Mouse (Mus musculus) intestine, embryonic 16.5 days (tissue): ENCODE measurements around the gene Fibp. TPM values are rescaled to one million over a fixed set of nuclear protein-coding genes. Genes with fewer than 3 reads are reported as not detected.

Experiments
- ATAC-seq: fragments of 200-750 bp; cut with Nextera tagmentation; 2 replicates; pipeline ENCODE4 v1.8.0; 2017; ENCODE audit warnings: moderate TSS enrichment, moderate library complexity
- H3K27ac ChIP-seq: fragments of 300-500 bp; sonication (generic); 2 replicates; pipeline ENCODE4 v1.5.1; 2014; ENCODE audit warnings: mild to moderate bottlenecking, low read length
- H3K27me3 ChIP-seq: fragments of 300-500 bp; sonication (generic); replicated peaks from 2 replicates; pipeline ENCODE4 v1.6.1; 2014; ENCODE audit warnings: low read length, control low read depth, mixed read lengths; ENCODE audit not compliant: control insufficient read depth, insufficient read depth
- H3K36me3 ChIP-seq: fragments of 300-500 bp; sonication (generic); 2 replicates; pipeline ENCODE4 v1.6.1; 2014; ENCODE audit warnings: low read length, control low read depth; ENCODE audit not compliant: control insufficient read depth, insufficient read depth
- H3K4me1 ChIP-seq: fragments of 300-500 bp; sonication (generic); 2 replicates; pipeline ENCODE4 v1.6.1; 2014; ENCODE audit warnings: low read length, control low read depth, mixed read lengths; ENCODE audit not compliant: control insufficient read depth, insufficient read depth
- H3K4me2 ChIP-seq: fragments of 300-500 bp; sonication (generic); 2 replicates; pipeline ENCODE4 v1.6.1; 2014; ENCODE audit warnings: low read depth, low read length, control low read depth
- H3K4me3 ChIP-seq: fragments of 300-500 bp; sonication (generic); 2 replicates; pipeline ENCODE4 v1.5.1; 2014; ENCODE audit warnings: mild to moderate bottlenecking, low read length
- H3K9ac ChIP-seq: fragments of 300-500 bp; sonication (generic); 2 replicates; pipeline ENCODE4 v1.6.1; 2014; ENCODE audit warnings: low read depth, low read length
- H3K9me3 ChIP-seq: fragments of 300-500 bp; sonication (generic); 2 replicates; pipeline ENCODE4 v1.6.1; 2016; ENCODE audit warnings: low read length, control low read depth; ENCODE audit not compliant: control insufficient read depth
- WGBS: fragments of 180-500 bp; shearing (Covaris S2); extraction: QIAGEN DNeasy Blood & Tissue Kit; methylation state at CpG from one replicate; pipeline ENCODE4 v1.1.7; 2014; 5-methylcytosine and 5-hydroxymethylcytosine counted together
- polyA plus RNA-seq: library from polyadenylated mRNA; unstranded; fragments of >200 nt; fragmentation: Nextera tagmentation; extraction: Ambion mirVana; gene quantifications from 2 replicates; pipeline ENCODE4 v1.2.1, GENCODE M21; 2015

Gene Fibp
- polyA plus RNA-seq, 1 experiment from 2014 or later = 102 TPM

GRCm38 (mm10) chr19:5457746-5458442 lies 2.5 kb upstream of the Fibp start, which contains the start of gene Ccdc85b:
TSS of gene Ccdc85b (minus strand) at chr19:5457894.
- H3K4me3 ChIP-seq = peak within 1 kb of the TSS; percentile 65
- WGBS = 12% methylated on average over 14 of the region's 14 CpGs
- no peaks in the 10 kb centered on the region for H3K27me3 ChIP-seq
- H3K36me3 ChIP-seq = peaks cover 3% of the 10 kb centered on the region; the same call in 1 of the 2 replicates
- peaks cover 30% of the 10 kb centered on the region for H3K4me1 ChIP-seq
- peak within 1 kb of the TSS; percentile 93 for H3K27ac ChIP-seq
- H3K9ac ChIP-seq = peak within 1 kb of the TSS; percentile 85
- H3K9me3 ChIP-seq = no peaks in the 10 kb centered on the region
- peak within 1 kb of the TSS; percentile 98 for H3K4me2 ChIP-seq
- ATAC-seq = peak; percentile 12

GRCm38 (mm10) chr19:5459019-5459418 lies 1.4 kb upstream of the Fibp start:
- ATAC-seq = no peak
- WGBS = 63% methylated on average over 7 of the region's 7 CpGs
- peaks cover 30% of the 10 kb centered on the region for H3K4me1 ChIP-seq
- no peak overlapping the region for H3K4me3 ChIP-seq
- no peak overlapping the region for H3K27ac ChIP-seq
- H3K9me3 ChIP-seq = no peaks in the 10 kb centered on the region
- H3K4me2 ChIP-seq = no peak overlapping the region
- no peak overlapping the region for H3K9ac ChIP-seq
- peaks cover 3% of the 10 kb centered on the region; the same call in 1 of the 2 replicates for H3K36me3 ChIP-seq
- H3K27me3 ChIP-seq = no peaks in the 10 kb centered on the region

- no peak for ATAC-seq
- 29% methylated on average over 3 of the region's 3 CpGs for WGBS
- H3K4me1 ChIP-seq = peaks cover 28% of the 10 kb centered on the region
Measured at GRCm38 (mm10) chr19:5459896-5460295, 519 bp upstream of the Fibp start.

GRCm38 (mm10) chr19:5461411-5461810 lies 996 bp downstream of the Fibp start:
- 80% methylated on average over 6 of the region's 6 CpGs for WGBS
- ATAC-seq = no peak
- Histone ChIP-seq H3K4me3 (peak overlapping the region; percentile 74), H3K27me3 (no peaks in the 10 kb centered on the region), H3K36me3 (peaks cover 13% of the 10 kb centered on the region), H3K9me3 (no peaks in the 10 kb centered on the region), H3K4me1 (peaks cover 13% of the 10 kb centered on the region), H3K9ac (peak overlapping the region; percentile 74), H3K27ac (no peak overlapping the region), H3K4me2 (peak overlapping the region; percentile 94)

More at GRCm38 (mm10) chr19:5459896-5460295, 519 bp upstream of the Fibp start:
- Histone ChIP-seq H3K27ac (peak overlapping the region; percentile 59; the same call in 1 of the 2 replicates), H3K4me2 (peak overlapping the region; percentile 68), H3K27me3 (no peaks in the 10 kb centered on the region), H3K9me3 (no peaks in the 10 kb centered on the region), H3K4me3 (peak overlapping the region; percentile 74), H3K9ac (peak overlapping the region; percentile 74), H3K36me3 (peaks cover 3% of the 10 kb centered on the region; the same call in 1 of the 2 replicates)

- ATAC-seq = no peak
- H3K27me3 ChIP-seq = no peaks in the 10 kb centered on the region
- WGBS = 88% methylated on average over 9 of the region's 9 CpGs
- H3K9ac ChIP-seq = no peak overlapping the region
- H3K36me3 ChIP-seq = peaks cover 20% of the 10 kb centered on the region
- H3K9me3 ChIP-seq = no peaks in the 10 kb centered on the region
- H3K4me1 ChIP-seq = peaks cover 10% of the 10 kb centered on the region
- no peak overlapping the region for H3K4me3 ChIP-seq
- no peak overlapping the region for H3K27ac ChIP-seq
- no peak overlapping the region for H3K4me2 ChIP-seq
Measured at GRCm38 (mm10) chr19:5463212-5463611, 2.8 kb downstream of the Fibp start.

- no peak overlapping the region for H3K27ac ChIP-seq
- peak overlapping the region; percentile 49 for H3K9ac ChIP-seq
- peak overlapping the region; percentile 30 for H3K4me2 ChIP-seq
- H3K36me3 ChIP-seq = peaks cover 20% of the 10 kb centered on the region
- peak overlapping the region; percentile 24 for H3K4me3 ChIP-seq
- 37% methylated on average over 15 of the region's 15 CpGs for WGBS
- ATAC-seq = peak; percentile 5; the same call in 1 of the 2 replicates
- no peaks in the 10 kb centered on the region for H3K27me3 ChIP-seq
- H3K4me1 ChIP-seq = peaks cover 10% of the 10 kb centered on the region
- H3K9me3 ChIP-seq = no peaks in the 10 kb centered on the region
Measured at GRCm38 (mm10) chr19:5463791-5464562, 3.6 kb downstream of the Fibp start.

- 95% methylated on average over 8 of the region's 8 CpGs for WGBS
- Histone ChIP-seq H3K27me3 (no peaks in the 10 kb centered on the region), H3K9ac (no peak overlapping the region), H3K4me2 (no peak overlapping the region), H3K27ac (no peak overlapping the region), H3K4me3 (no peak overlapping the region), H3K4me1 (peaks cover 8% of the 10 kb centered on the region), H3K9me3 (no peaks in the 10 kb centered on the region), H3K36me3 (peaks cover 20% of the 10 kb centered on the region)
- no peak for ATAC-seq
Measured at GRCm38 (mm10) chr19:5465037-5465436, 4.6 kb downstream of the Fibp start.

GRCm38 (mm10) chr19:5466916-5467500 lies 6.6 kb downstream of the Fibp start:
- Histone ChIP-seq H3K4me2 (no peak overlapping the region), H3K9me3 (no peaks in the 10 kb centered on the region), H3K27me3 (no peaks in the 10 kb centered on the region), H3K4me1 (no peaks in the 10 kb centered on the region), H3K36me3 (peaks cover 18% of the 10 kb centered on the region), H3K4me3 (no peak overlapping the region), H3K27ac (no peak overlapping the region), H3K9ac (no peak overlapping the region)
- 89% methylated on average over 6 of the region's 6 CpGs for WGBS
- no peak for ATAC-seq

GRCm38 (mm10) chr19:5468374-5468773 lies 8.0 kb downstream of the Fibp start, which contains the start of gene Ctsw:
TSS of gene Ctsw (minus strand) at chr19:5468507.
- WGBS = 52% methylated on average over 5 of the region's 5 CpGs

More at GRCm38 (mm10) chr19:5468374-5468773, 8.0 kb downstream of the Fibp start, which contains the start of gene Ctsw:
- no peak for ATAC-seq
- no peak within 1 kb of the TSS for H3K4me3 ChIP-seq
- H3K36me3 ChIP-seq = peaks cover 18% of the 10 kb centered on the region
- no peak within 1 kb of the TSS for H3K27ac ChIP-seq
- H3K4me2 ChIP-seq = no peak within 1 kb of the TSS
- H3K9me3 ChIP-seq = no peaks in the 10 kb centered on the region
- no peaks in the 10 kb centered on the region for H3K4me1 ChIP-seq
- no peaks in the 10 kb centered on the region for H3K27me3 ChIP-seq
- no peak within 1 kb of the TSS for H3K9ac ChIP-seq
